Mouse (Mus musculus) ES-E14 (cell line): ENCODE results near the gene Alcam.

ENCODE experiments used
- CHD2 ChIP-seq: IDR thresholded peaks from 2 replicates; pipeline ENCODE4 v1.6.1; 2014; ENCODE audit warnings: mild to moderate bottlenecking, low read depth, low read length, inconsistent platforms
- HCFC1 ChIP-seq: IDR thresholded peaks from 2 replicates; pipeline ENCODE4 v1.6.1; 2012; ENCODE audit warnings: low read length, inconsistent platforms, borderline replicate concordance; ENCODE audit not compliant: insufficient read depth
- MAFK ChIP-seq: IDR thresholded peaks from 2 replicates; pipeline ENCODE4 v1.6.1; 2014; ENCODE audit warnings: mild to moderate bottlenecking, low read depth, low read length, inconsistent platforms; ENCODE audit not compliant: insufficient read depth
- ZNF384 ChIP-seq: IDR thresholded peaks from 2 replicates; pipeline ENCODE4 v1.6.1; 2012; ENCODE audit warnings: low read depth, low read length, inconsistent platforms

GRCm38 (mm10) chr16:52342694-52343466 is 111.0 kb downstream of the Alcam start:
- TF ChIP-seq HCFC1 (no peak), ZNF384 (no peak), MAFK (no peak), CHD2 (no peak)
